Mouse (Mus musculus) C2C12 (cell line): ENCODE data around the gene Gm10912. TPM values are rescaled to one million over a fixed set of nuclear protein-coding genes. Genes with fewer than 3 reads are reported as not detected.
"Not testable (repeated sequence)": the region's sequence is repeated elsewhere in the genome, so short reads cannot be mapped to it uniquely, and the experiment has no call there.

Experiments used
- H3K27me3 ChIP-seq: one replicate; pipeline ENCODE4 v1.6.1; 2011; ENCODE audit not compliant: control insufficient read depth, insufficient read depth, insufficient read length
- H3K36me3 ChIP-seq: one replicate; pipeline ENCODE4 v1.6.1; 2011; ENCODE audit not compliant: control insufficient read depth, insufficient read depth
- H3K4me3 ChIP-seq: one replicate; pipeline ENCODE4 v1.5.1; 2011; ENCODE audit warnings: mild to moderate bottlenecking, control low read depth; ENCODE audit not compliant: poor library complexity, insufficient read depth, severe bottlenecking
- H3K79me2 ChIP-seq: one replicate; pipeline ENCODE4 v1.6.1; 2011; ENCODE audit not compliant: control insufficient read depth, insufficient read depth
- H3K79me3 ChIP-seq: one replicate; pipeline ENCODE4 v1.6.1; 2011; ENCODE audit warnings: low read depth, control low read depth
- H3ac ChIP-seq: one replicate; pipeline ENCODE3; 2011; ENCODE audit warnings: low read depth; ENCODE audit not compliant: control insufficient read depth, insufficient read length
- CEBPB ChIP-seq: IDR thresholded peaks from one replicate; pipeline ENCODE4 v1.6.1; 2011; ENCODE audit warnings: low read depth, mild to moderate bottlenecking, control low read depth, moderate library complexity
- CTCF ChIP-seq: IDR thresholded peaks from one replicate; pipeline ENCODE4 v1.5.1; 2011; ENCODE audit not compliant: control insufficient read depth, insufficient read depth, insufficient read length
- FOSL1 ChIP-seq: IDR thresholded peaks from one replicate; pipeline ENCODE4 v1.8.0; 2011; ENCODE audit warnings: mild to moderate bottlenecking, low read length; ENCODE audit not compliant: poor library complexity, insufficient read depth, severe bottlenecking
- MAX ChIP-seq: IDR thresholded peaks from one replicate; pipeline ENCODE4 v1.6.1; 2011; ENCODE audit warnings: mild to moderate bottlenecking, control low read depth
- MYOD1 ChIP-seq: IDR thresholded peaks from one replicate; pipeline ENCODE4 v1.6.1; 2011; ENCODE audit warnings: low read depth; ENCODE audit not compliant: control insufficient read depth, insufficient read length
- MYOG ChIP-seq: IDR thresholded peaks from one replicate; pipeline ENCODE4 v1.6.1; 2011; ENCODE audit not compliant: control insufficient read depth, insufficient read length; ENCODE audit errors: extremely low read depth
- USF1 ChIP-seq: IDR thresholded peaks from one replicate; pipeline ENCODE4 v1.6.1; 2011; ENCODE audit warnings: low read depth, mild to moderate bottlenecking, control low read depth, moderate library complexity
- polyA plus RNA-seq: library from polyadenylated mRNA; unstranded; fragments of >200 nt; fragmentation: generic; extraction: Trizol; gene quantifications from one replicate; pipeline ENCODE4 v1.2.1, GENCODE M21; 2012; ENCODE audit warnings: missing spikeins

Gm10912 gene
- polyA plus RNA-seq, 1 experiment = not detected

- Histone ChIP-seq H3K79me3 (no peaks in the 10 kb centered on the region), H3ac (no peak overlapping the region), H3K27me3 (no peaks in the 10 kb centered on the region), H3K79me2 (no peaks in the 10 kb centered on the region), H3K36me3 (peaks cover 32% of the 10 kb centered on the region), H3K4me3 (no peak overlapping the region)
- TF ChIP-seq CTCF (no peak), USF1 (no peak), FOSL1 (no peak)
These were observed 5.8 kb upstream of the Gm10912 start for GRCm38 (mm10) chr2:104059786-104060185.

DNA sequence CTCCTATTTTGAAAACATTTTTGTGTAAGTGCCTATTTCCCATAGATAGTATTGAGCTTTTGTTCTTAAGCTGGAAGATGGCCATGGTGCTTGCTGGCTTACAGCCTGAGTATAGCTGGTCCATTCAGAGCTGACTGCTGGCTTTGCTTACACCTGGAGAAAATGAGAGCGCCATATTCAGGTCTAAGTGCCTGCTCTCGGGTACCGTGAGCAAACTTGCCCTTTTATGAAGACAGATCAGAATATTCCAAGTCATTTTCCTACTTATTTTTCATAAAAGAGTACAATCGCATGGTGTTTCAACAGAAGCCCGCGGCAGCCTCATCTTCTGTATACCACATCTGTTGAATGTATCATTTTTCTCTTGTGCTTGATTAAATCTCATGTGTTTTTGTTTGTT lies 4.6 kb upstream of the Gm10912 start:
- Histone ChIP-seq H3K4me3 (no peak overlapping the region), H3K79me3 (no peaks in the 10 kb centered on the region), H3K79me2 (no peaks in the 10 kb centered on the region), H3ac (no peak overlapping the region), H3K36me3 (peaks cover 20% of the 10 kb centered on the region), H3K27me3 (no peaks in the 10 kb centered on the region)
- no peak for TF ChIP-seq USF1

DNA sequence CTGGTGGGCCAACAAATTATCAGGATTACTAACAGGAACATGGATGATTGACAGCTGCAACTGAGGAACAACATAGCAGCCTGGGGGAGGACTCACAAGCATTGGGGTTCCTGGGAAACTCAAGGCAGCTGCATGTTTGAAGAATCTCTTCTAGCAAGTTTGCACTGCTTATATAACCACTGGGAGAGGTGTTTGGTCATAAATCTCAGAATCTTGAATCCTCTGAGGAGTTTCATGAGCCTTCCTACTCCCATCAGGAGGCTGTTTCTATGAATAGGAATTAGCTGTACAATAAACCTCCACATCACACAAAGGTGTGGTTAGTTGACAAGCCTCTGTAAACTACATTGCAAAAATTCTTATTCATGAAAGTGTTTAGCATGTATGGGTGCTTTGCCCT lies 3.0 kb upstream of the Gm10912 start:
- Histone ChIP-seq H3K79me2 (no peaks in the 10 kb centered on the region), H3K4me3 (no peak overlapping the region), H3K79me3 (no peaks in the 10 kb centered on the region), H3K27me3 (no peaks in the 10 kb centered on the region), H3K36me3 (peaks cover 15% of the 10 kb centered on the region), H3ac (no peak overlapping the region)
- TF ChIP-seq CTCF (no peak), MYOD1 (no peak), FOSL1 (no peak), USF1 (no peak), MAX (no peak), MYOG (no peak), CEBPB (no peak)

GRCm38 (mm10) chr2:104064152-104064551 lies 1.5 kb upstream of the Gm10912 start:
- H3K4me3 ChIP-seq = no peak overlapping the region
- H3K27me3 ChIP-seq = no peaks in the 10 kb centered on the region
- peaks cover 5% of the 10 kb centered on the region for H3K36me3 ChIP-seq
- no peaks in the 10 kb centered on the region for H3K79me2 ChIP-seq
- TF ChIP-seq CEBPB = no peak
- H3K79me3 ChIP-seq = no peaks in the 10 kb centered on the region
- no peak overlapping the region for H3ac ChIP-seq

GRCm38 (mm10) chr2:104068450-104068849 lies 2.8 kb downstream of the Gm10912 start, which contains the start of gene Gm10799:
TSS of gene Gm10799 (minus strand) at chr2:104068550.
- H3K4me3 ChIP-seq, H3K79me3 ChIP-seq, H3K36me3 ChIP-seq, H3ac ChIP-seq, H3K79me2 ChIP-seq, H3K27me3 ChIP-seq: not testable (repeated sequence)

GRCm38 (mm10) chr2:104069704-104070185 lies 4.1 kb downstream of the Gm10912 start, which contains the start of gene Cd59b:
TSS of gene Cd59b (plus strand) at chr2:104069849.
- no peak within 1 kb of the TSS for H3ac ChIP-seq
- H3K79me3 ChIP-seq = no peaks in the 10 kb centered on the region
- no peaks in the 10 kb centered on the region for H3K27me3 ChIP-seq
- no peak within 1 kb of the TSS for H3K4me3 ChIP-seq
- H3K36me3 ChIP-seq = no peaks in the 10 kb centered on the region
- no peaks in the 10 kb centered on the region for H3K79me2 ChIP-seq
- TF ChIP-seq MAX = no peak
- no peak for TF ChIP-seq USF1
- TF ChIP-seq CTCF = no peak
- TF ChIP-seq MYOG = no peak
- TF ChIP-seq MYOD1 = no peak
- TF ChIP-seq FOSL1 = no peak
- no peak for TF ChIP-seq CEBPB

- not testable (repeated sequence) for H3K36me3 ChIP-seq, H3K79me3 ChIP-seq, H3K4me3 ChIP-seq, H3ac ChIP-seq, H3K79me2 ChIP-seq, H3K27me3 ChIP-seq
These were observed 12.7 kb downstream of the Gm10912 start for GRCm38 (mm10) chr2:104078285-104078684.

GRCm38 (mm10) chr2:104081436-104082050 lies 15.9 kb downstream of the Gm10912 start:
- H3ac ChIP-seq, H3K27me3 ChIP-seq, H3K79me2 ChIP-seq, H3K36me3 ChIP-seq, H3K4me3 ChIP-seq, H3K79me3 ChIP-seq: not testable (repeated sequence)
